Mouse (Mus musculus): ENCODE measurements at regions not wholly inside any gene's neighbourhood (a gene's known extent, or its start where the extent isn't known, plus 50 kb on each side); places are given as distances from the start of the nearest gene placed in this dataset.

DNA sequence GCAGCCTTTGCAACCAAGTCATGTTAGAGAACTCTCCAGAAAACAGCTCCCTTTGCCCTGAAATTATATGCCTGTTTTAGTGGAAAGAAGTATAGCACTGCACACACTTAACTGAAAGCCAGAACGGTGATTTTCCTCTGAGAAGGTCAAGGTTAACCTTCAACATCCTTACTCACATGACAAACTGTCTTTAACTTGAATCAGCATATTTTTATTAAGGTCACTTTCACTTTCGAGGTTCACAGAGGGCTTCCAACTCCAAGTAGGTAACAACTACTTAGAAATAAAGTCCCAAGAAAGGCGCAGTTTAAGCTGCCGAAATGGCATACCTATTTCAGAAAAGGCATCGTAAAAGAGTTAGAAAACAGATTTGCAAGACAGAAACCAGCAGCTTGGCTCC, 502.4 kb downstream of the Adgrl2 start:
- TF ChIP-seq GATA1 (IDR thresholded peaks at IDR 0.05; ENCODE audit: borderline replicate concordance, low read length) (no peak), FLI1 (IDR thresholded peaks at IDR 0.05; ENCODE audit: low read length) (no peak)

All from megakaryocyte, embryonic 14.5 days (primary cell).